Mouse (Mus musculus) testis, adult 2 months (tissue): ENCODE measurements around the gene Castor1. TPM values are rescaled to one million over a fixed set of nuclear protein-coding genes. Genes with fewer than 3 reads are reported as not detected.

Experiments used
- H3K27ac ChIP-seq: fragments of 200-500 bp; 2 replicates; pipeline ENCODE4 v1.5.1; 2012; ENCODE audit warnings: low read depth, low read length; ENCODE audit not compliant: control insufficient read depth, insufficient read depth
- H3K27me3 ChIP-seq: fragments of 200-500 bp; 2 replicates; pipeline ENCODE4 v1.6.1; 2012; ENCODE audit warnings: mild to moderate bottlenecking, low read length, moderate library complexity; ENCODE audit not compliant: control insufficient read depth, insufficient read depth
- H3K36me3 ChIP-seq: fragments of 200-500 bp; 2 replicates; pipeline ENCODE4 v1.6.1; 2012; ENCODE audit warnings: mild to moderate bottlenecking, low read length; ENCODE audit not compliant: control insufficient read depth, insufficient read depth
- H3K4me1 ChIP-seq: fragments of 200-500 bp; 2 replicates; pipeline ENCODE4 v1.6.1; 2012; ENCODE audit warnings: low read length; ENCODE audit not compliant: control insufficient read depth, insufficient read depth
- H3K4me3 ChIP-seq: fragments of 200-500 bp; 2 replicates; pipeline ENCODE4 v1.5.1; 2012; ENCODE audit warnings: low read depth, mild to moderate bottlenecking, low read length, moderate library complexity, mixed read lengths; ENCODE audit not compliant: control insufficient read depth
- CTCF ChIP-seq: fragments of 200-500 bp; IDR thresholded peaks from 2 replicates; pipeline ENCODE4 v1.5.1; 2012; ENCODE audit warnings: low read depth, mild to moderate bottlenecking, inconsistent platforms, low read length, moderate library complexity; ENCODE audit not compliant: control insufficient read depth, insufficient read depth, insufficient replicate concordance
- POLR2A ChIP-seq: fragments of 200-500 bp; IDR thresholded peaks from 2 replicates; pipeline ENCODE4 v1.6.1; 2012; ENCODE audit warnings: low read depth, mild to moderate bottlenecking, inconsistent platforms, low read length, moderate library complexity; ENCODE audit not compliant: control insufficient read depth
- polyA plus RNA-seq: library from polyadenylated mRNA; depleted of rRNA; stranded (reverse); fragments of >200 nt; gene quantifications from 2 replicates; pipeline ENCODE4 v1.2.3, GENCODE M21; 2012

The Castor1 gene
- polyA plus RNA-seq, 1 experiment, result 7.6 TPM

GRCm38 (mm10) chr11:4252886-4253285 lies 34.9 kb downstream of the Castor1 start:
- Histone ChIP-seq H3K36me3 (no peaks in the 10 kb centered on the region), H3K27ac (no peak overlapping the region), H3K4me1 (peaks cover 3% of the 10 kb centered on the region; the same call in 1 of the 2 replicates), H3K4me3 (no peak overlapping the region), H3K27me3 (no peaks in the 10 kb centered on the region)
- TF ChIP-seq POLR2A (no peak), CTCF (no peak)

GRCm38 (mm10) chr11:4256846-4257607 lies 39.0 kb downstream of the Castor1 start, which contains the start of gene Lif:
Gene Lif (plus strand): TSS chr11:4257557.
- H3K4me1 ChIP-seq, result no peaks in the 10 kb centered on the region; the same call in 1 of the 2 replicates
- no peak within 1 kb of the TSS for H3K27ac ChIP-seq
- no peak within 1 kb of the TSS for H3K4me3 ChIP-seq
- H3K36me3 ChIP-seq, result no peaks in the 10 kb centered on the region
- no peaks in the 10 kb centered on the region for H3K27me3 ChIP-seq
- TF ChIP-seq POLR2A, result no peak
- no peak for TF ChIP-seq CTCF

GRCm38 (mm10) chr11:4257756-4258155 lies 39.7 kb downstream of the Castor1 start:
- Histone ChIP-seq H3K27ac (no peak overlapping the region), H3K27me3 (no peaks in the 10 kb centered on the region), H3K36me3 (no peaks in the 10 kb centered on the region), H3K4me1 (no peaks in the 10 kb centered on the region; the same call in 1 of the 2 replicates), H3K4me3 (no peak overlapping the region)
- TF ChIP-seq POLR2A (no peak), CTCF (no peak)

- Histone ChIP-seq H3K4me1 (no peaks in the 10 kb centered on the region; the same call in 1 of the 2 replicates), H3K36me3 (no peaks in the 10 kb centered on the region), H3K27ac (no peak overlapping the region), H3K27me3 (no peaks in the 10 kb centered on the region), H3K4me3 (no peak overlapping the region)
- TF ChIP-seq POLR2A (no peak), CTCF (peak; percentile 95)
These were observed 40.6 kb downstream of the Castor1 start for GRCm38 (mm10) chr11:4258657-4259082.

- Histone ChIP-seq H3K4me3 (no peak overlapping the region), H3K36me3 (no peaks in the 10 kb centered on the region), H3K4me1 (no peaks in the 10 kb centered on the region; the same call in 1 of the 2 replicates), H3K27ac (no peak overlapping the region), H3K27me3 (no peaks in the 10 kb centered on the region)
- TF ChIP-seq CTCF, result no peak
These were observed 42.6 kb downstream of the Castor1 start for GRCm38 (mm10) chr11:4260463-4261187.

GRCm38 (mm10) chr11:4261188-4261494 lies 43.1 kb downstream of the Castor1 start:
- H3K27ac ChIP-seq, result no peak overlapping the region
- H3K4me1 ChIP-seq, result peaks cover 2% of the 10 kb centered on the region; the same call in 1 of the 2 replicates
- H3K36me3 ChIP-seq, result no peaks in the 10 kb centered on the region
- no peaks in the 10 kb centered on the region for H3K27me3 ChIP-seq
- no peak overlapping the region for H3K4me3 ChIP-seq
- no peak for TF ChIP-seq POLR2A
- TF ChIP-seq CTCF, result peak; percentile 41; the same call in 1 of the 2 replicates

GRCm38 (mm10) chr11:4261969-4262368 lies 43.9 kb downstream of the Castor1 start:
- H3K36me3 ChIP-seq, result no peaks in the 10 kb centered on the region
- H3K4me3 ChIP-seq, result no peak overlapping the region
- H3K4me1 ChIP-seq, result peaks cover 8% of the 10 kb centered on the region; the same call in 1 of the 2 replicates
- no peak for TF ChIP-seq POLR2A
- TF ChIP-seq CTCF, result no peak
- H3K27ac ChIP-seq, result no peak overlapping the region
- no peaks in the 10 kb centered on the region; the same call in 1 of the 2 replicates for H3K27me3 ChIP-seq
